Mouse (Mus musculus): Measurements from ENCODE around the gene Cntnap3.

GRCm38 (mm10) chr13:64745383-64745782 lies 158.4 kb downstream of the Cntnap3 start:
- TF ChIP-seq POLR2A (IDR thresholded peaks at IDR 0.05; ENCODE audit: low read depth, low read length) (no peak), CTCF (IDR thresholded peaks at IDR 0.05; ENCODE audit: extremely low read depth, insufficient read depth, insufficient read length, insufficient replicate concordance) (no peak)
